Mouse (Mus musculus) C2C12 (cell line): ENCODE results near the gene Sgcd.

Source experiments
- CTCF ChIP-seq: IDR thresholded peaks from one replicate; pipeline ENCODE4 v1.5.1; 2011; ENCODE audit not compliant: control insufficient read depth, insufficient read depth, insufficient read length
- MAX ChIP-seq: IDR thresholded peaks from one replicate; pipeline ENCODE4 v1.6.1; 2011; ENCODE audit warnings: mild to moderate bottlenecking, control low read depth
- USF1 ChIP-seq: IDR thresholded peaks from one replicate; pipeline ENCODE4 v1.6.1; 2011; ENCODE audit warnings: low read depth, mild to moderate bottlenecking, control low read depth, moderate library complexity

GRCm38 (mm10) chr11:48038051-48038450 lies 49.3 kb upstream of the Sgcd start:
- TF ChIP-seq CTCF: no peak
- TF ChIP-seq MAX: no peak
- TF ChIP-seq USF1: no peak
